Mouse (Mus musculus): ENCODE measurements around the gene Lrg1.

- TF ChIP-seq POLR2A (IDR thresholded peaks at IDR 0.05; ENCODE audit: low read depth, low read length): no peak
- no peak for TF ChIP-seq CTCF (conservative IDR thresholded peaks at IDR 0.05; ENCODE audit: insufficient read depth, insufficient read length, low read depth, low read length)
These were observed 29.0 kb downstream of the Lrg1 start for GRCm38 (mm10) chr17:56092794-56093193.
